Mouse (Mus musculus) CH12.LX (cell line): Measurements from ENCODE around the gene Alk. TPM values are rescaled to one million over a fixed set of nuclear protein-coding genes. Genes with fewer than 3 reads are reported as not detected.

Experiments used
- DNase-seq: peaks from one replicate; pipeline ENCODE4 v3.0.0-alpha.2; 2013; ENCODE audit errors: extremely low read depth
- H3K27ac ChIP-seq: 2 replicates; pipeline ENCODE4 v1.5.1; 2012; ENCODE audit warnings: low read depth, mild to moderate bottlenecking, control low read depth, moderate library complexity; ENCODE audit not compliant: insufficient read depth
- H3K27me3 ChIP-seq: replicated peaks from 2 replicates; pipeline ENCODE3; 2012; ENCODE audit warnings: inconsistent platforms
- H3K36me3 ChIP-seq, 2 experiments: replicated peaks in 1 of 2; 2 replicates each; pipeline versions ENCODE3 to v1.6.1; 2012; ENCODE audit warnings: inconsistent platforms in 1 of 2, low read length in 1 of 2, mild to moderate bottlenecking in 1 of 2, mixed read lengths in 1 of 2, moderate library complexity in 1 of 2; ENCODE audit not compliant: control insufficient read depth in 1 of 2, insufficient read depth in 1 of 2
- H3K4me1 ChIP-seq, 2 experiments: 2 replicates each; pipeline ENCODE4 v1.6.1; 2012; ENCODE audit warnings: inconsistent platforms in 1 of 2, moderate library complexity in 1 of 2; ENCODE audit not compliant: insufficient read depth in 2 of 2, control insufficient read depth in 1 of 2
- H3K4me2 ChIP-seq: 2 replicates; pipeline ENCODE4 v1.6.1; 2012; ENCODE audit warnings: low read depth, mild to moderate bottlenecking, control low read depth; ENCODE audit not compliant: poor library complexity, insufficient read depth, severe bottlenecking
- H3K4me3 ChIP-seq, 3 experiments: fragments of 150-350 bp in 1 of 3; sonication (generic) in 1 of 3; replicated peaks in 1 of 3; 2 replicates each; pipeline versions ENCODE3 to v1.5.1; 2011 to 2012; ENCODE audit warnings: low read depth in 2 of 3, low read length in 2 of 3, mild to moderate bottlenecking in 2 of 3, moderate library complexity in 2 of 3, control low read depth in 1 of 3, improper control_type of control experiment in 1 of 3, inconsistent platforms in 1 of 3, mixed read lengths in 1 of 3; ENCODE audit not compliant: poor library complexity in 1 of 3
- H3K79me2 ChIP-seq: replicated peaks from 2 replicates; pipeline ENCODE4 v1.6.1; 2012; ENCODE audit warnings: mild to moderate bottlenecking, moderate library complexity; ENCODE audit not compliant: control insufficient read depth, poor library complexity, insufficient read depth, severe bottlenecking; ENCODE audit errors: extremely low read depth
- H3K9ac ChIP-seq: 2 replicates; pipeline ENCODE4 v1.6.1; 2012; ENCODE audit warnings: low read depth, mild to moderate bottlenecking, control low read depth, moderate library complexity; ENCODE audit not compliant: insufficient read depth
- H3K9me3 ChIP-seq: replicated peaks from 2 replicates; pipeline ENCODE3; 2012; ENCODE audit warnings: low read length, inconsistent platforms, mixed read lengths
- CHD2 ChIP-seq: IDR thresholded peaks from 2 replicates; pipeline ENCODE4 v1.6.1; 2011; ENCODE audit warnings: low read length, improper control_type of control experiment
- ETS1 ChIP-seq: conservative IDR thresholded peaks from 2 replicates; pipeline ENCODE4 v1.6.1; 2012; ENCODE audit warnings: low read depth, mild to moderate bottlenecking, inconsistent platforms, low read length, improper control_type of control experiment, moderate library complexity
- HCFC1 ChIP-seq: IDR thresholded peaks from 2 replicates; pipeline ENCODE4 v1.6.1; 2012; ENCODE audit warnings: low read depth, mild to moderate bottlenecking, inconsistent platforms, low read length, improper control_type of control experiment
- JUND ChIP-seq: conservative IDR thresholded peaks from 2 replicates; pipeline ENCODE4 v1.6.1; 2011; ENCODE audit warnings: low read depth, low read length, improper control_type of control experiment
- MAFK ChIP-seq: IDR thresholded peaks from 2 replicates; pipeline ENCODE4 v1.6.1; 2011; ENCODE audit warnings: low read length, improper control_type of control experiment; ENCODE audit not compliant: insufficient replicate concordance
- MEF2A ChIP-seq: IDR thresholded peaks from 2 replicates; pipeline ENCODE4 v1.6.1; 2014; ENCODE audit warnings: low read depth, mild to moderate bottlenecking, inconsistent platforms, low read length, improper control_type of control experiment, borderline replicate concordance
- MXI1 ChIP-seq: IDR thresholded peaks from 2 replicates; pipeline ENCODE4 v1.6.1; 2011; ENCODE audit warnings: mild to moderate bottlenecking, low read depth, low read length, improper control_type of control experiment
- MYC ChIP-seq: IDR thresholded peaks from 2 replicates; pipeline ENCODE4 v1.6.1; 2011; ENCODE audit warnings: low read depth, mild to moderate bottlenecking, improper control_type of control experiment, low read length
- NRF1 ChIP-seq: IDR thresholded peaks from 2 replicates; pipeline ENCODE4 v1.6.1; 2014; ENCODE audit warnings: low read depth, mild to moderate bottlenecking, inconsistent platforms, low read length, improper control_type of control experiment, moderate library complexity
- POLR2A ChIP-seq: IDR thresholded peaks from 2 replicates; pipeline ENCODE4 v1.6.1; 2011; ENCODE audit warnings: low read depth, mild to moderate bottlenecking, improper control_type of control experiment, low read length
- POLR2AphosphoS2 ChIP-seq: IDR thresholded peaks from 2 replicates; pipeline ENCODE4 v1.6.1; 2011; ENCODE audit warnings: low read depth, low read length, improper control_type of control experiment
- TCF12 ChIP-seq: IDR thresholded peaks from 2 replicates; pipeline ENCODE4 v1.6.1; 2014; ENCODE audit warnings: low read depth, mild to moderate bottlenecking, inconsistent platforms, low read length, improper control_type of control experiment
- UBTF ChIP-seq: IDR thresholded peaks from 2 replicates; pipeline ENCODE4 v1.6.1; 2012; ENCODE audit warnings: low read depth, mild to moderate bottlenecking, inconsistent platforms, low read length, improper control_type of control experiment, moderate library complexity
- USF1 ChIP-seq: IDR thresholded peaks from 2 replicates; pipeline ENCODE4 v1.6.1; 2014; ENCODE audit warnings: low read depth, mild to moderate bottlenecking, inconsistent platforms, low read length, improper control_type of control experiment
- ZKSCAN1 ChIP-seq: IDR thresholded peaks from 2 replicates; pipeline ENCODE4 v1.6.1; 2012; ENCODE audit warnings: low read depth, inconsistent platforms, low read length, improper control_type of control experiment, borderline replicate concordance
- ZNF384 ChIP-seq: IDR thresholded peaks from 2 replicates; pipeline ENCODE4 v1.6.1; 2012; ENCODE audit warnings: low read depth, low read length, improper control_type of control experiment, inconsistent platforms
- dilution Hi-C: fragments of 300-500 bp; cut with MboI; formaldehyde crosslinking; loops from 2 replicates; pipeline ENCODE4 v1.14.3; 2020; ENCODE audit warnings: low sequenced_read_pairs; ENCODE audit not compliant: extremely low pct_unique_long_range_greater_than_20kb, extremely low pct_ligation_motif_present
- in situ Hi-C: fragments of 300-500 bp; cut with MboI; formaldehyde crosslinking; loops from 3 replicates; pipeline ENCODE4 v1.14.3; 2019; ENCODE audit warnings: low sequenced_read_pairs, low pct_ligation_motif_present, low pct_unique_long_range_greater_than_20kb, mixed read lengths
- polyA plus RNA-seq: library from polyadenylated mRNA; unstranded; fragments of >175 nt; gene quantifications from 2 replicates; pipeline ENCODE4 v1.2.1, GENCODE M21; 2012; ENCODE audit warnings: low read depth; ENCODE audit not compliant: insufficient read length
- total RNA-seq, 2 experiments: library from RNA; depleted of rRNA; stranded (reverse); fragments of 300-350 nt in 1 of 2; fragments of >200 nt in 1 of 2; gene quantifications; 2 replicates each; pipeline ENCODE4 v1.2.3; 2012 to 2014

The Alk gene
- total and polyA plus RNA-seq, 3 experiments: 0.38 to 0.63 (median 0.44) TPM

- no peak overlapping the region for H3K4me3 ChIP-seq
- H3K27ac ChIP-seq: no peak overlapping the region
- H3K27me3 ChIP-seq: no peaks in the 10 kb centered on the region
- no peaks in the 10 kb centered on the region for H3K79me2 ChIP-seq
- dilution Hi-C loops (no loop called here), in situ Hi-C loops (loop anchor here (25.0 kb wide), 1 partner anchor 576 kb away; no protein-coding TSS in a partner anchor)
- DNase-seq: no peak
- no peak for TF ChIP-seq MEF2A
- TF ChIP-seq POLR2AphosphoS2: no peak
- TF ChIP-seq TCF12: no peak
- TF ChIP-seq HCFC1: no peak
- TF ChIP-seq ZNF384: no peak
- TF ChIP-seq MYC: no peak
- TF ChIP-seq CHD2: no peak
- TF ChIP-seq ZKSCAN1: no peak
- H3K4me1 ChIP-seq: peaks cover 0 to 19% of the 10 kb centered on the region in 2 experiments; a peak in 2 of 4 replicates
- no peaks in the 10 kb centered on the region for H3K9me3 ChIP-seq
- no peak overlapping the region for H3K9ac ChIP-seq
- no peaks in the 10 kb centered on the region for H3K36me3 ChIP-seq
- no peak overlapping the region for H3K4me2 ChIP-seq
These were observed 668.6 kb downstream of the Alk start for GRCm38 (mm10) chr17:71935837-71936236.

- dilution Hi-C loops: no loop called here
- TF ChIP-seq NRF1 (no peak), USF1 (no peak), JUND (no peak), POLR2A (no peak), TCF12 (no peak), MAFK (no peak), ETS1 (no peak), MXI1 (no peak), UBTF (no peak)
- H3K9me3 ChIP-seq: no peaks in the 10 kb centered on the region
These were observed 669.1 kb downstream of the Alk start for GRCm38 (mm10) chr17:71935336-71935735.

More at GRCm38 (mm10) chr17:71935336-71935735, 669.1 kb downstream of the Alk start:
- no peaks in the 10 kb centered on the region for H3K27me3 ChIP-seq
- in situ Hi-C loops: loop anchor here (25.0 kb wide), 1 partner anchor 577 kb away; no protein-coding TSS in a partner anchor
- H3K9ac ChIP-seq: no peak overlapping the region
- no peak for DNase-seq
- no peaks in the 10 kb centered on the region for H3K36me3 ChIP-seq
- H3K27ac ChIP-seq: no peak overlapping the region
- no peak overlapping the region for H3K4me2 ChIP-seq
- peaks cover 0 to 14% of the 10 kb centered on the region in 2 experiments; a peak in 1 of 4 replicates for H3K4me1 ChIP-seq
- H3K4me3 ChIP-seq: no peak overlapping the region
- no peaks in the 10 kb centered on the region for H3K79me2 ChIP-seq
